Mouse (Mus musculus) cerebellum, adult 2 months (tissue): ENCODE data around the gene Slc47a2.

ENCODE experiments used
- CTCF ChIP-seq: fragments of 200-500 bp; IDR thresholded peaks from 2 replicates; pipeline ENCODE4 v1.5.1; 2011; ENCODE audit warnings: low read depth, mild to moderate bottlenecking, control low read depth, low read length, moderate library complexity, borderline replicate concordance; ENCODE audit not compliant: insufficient read depth
- POLR2A ChIP-seq: fragments of 200-500 bp; IDR thresholded peaks from 2 replicates; pipeline ENCODE4 v1.6.1; 2011; ENCODE audit warnings: low read length, control low read depth, borderline replicate concordance; ENCODE audit not compliant: insufficient read depth

GRCm38 (mm10) chr11:61275106-61275505 lies 67.6 kb downstream of the Slc47a2 start:
- TF ChIP-seq CTCF (no peak), POLR2A (no peak)
